Mouse (Mus musculus) cortical plate, adult 2 months (tissue): ENCODE data around the gene Bhlha9.

Experiments used
- CTCF ChIP-seq: fragments of 200-500 bp; IDR thresholded peaks from 2 replicates; pipeline ENCODE4 v1.5.1; 2011; ENCODE audit warnings: mild to moderate bottlenecking, control low read depth, low read length; ENCODE audit not compliant: insufficient read depth; ENCODE audit errors: extremely low read depth
- POLR2A ChIP-seq: fragments of 200-500 bp; IDR thresholded peaks from 2 replicates; pipeline ENCODE4 v1.6.1; 2011; ENCODE audit warnings: mild to moderate bottlenecking, low read length, control low read depth; ENCODE audit not compliant: insufficient read depth; ENCODE audit errors: extremely low read depth

GRCm38 (mm10) chr11:76624881-76625280 is 47.4 kb upstream of the Bhlha9 start:
- TF ChIP-seq CTCF (no peak), POLR2A (no peak)
